Mouse (Mus musculus) ES-Bruce4 (cell line): ENCODE results near the gene Dhx33.

Source experiments
- CTCF ChIP-seq: IDR thresholded peaks from one replicate; pipeline ENCODE4 v1.8.1; 2011; ENCODE audit warnings: low read depth, low read length
- EP300 ChIP-seq: IDR thresholded peaks from 2 replicates; pipeline ENCODE4 v1.6.1; 2011; ENCODE audit warnings: low read depth, low read length; ENCODE audit not compliant: insufficient read depth
- POLR2A ChIP-seq: IDR thresholded peaks from one replicate; pipeline ENCODE4 v1.8.1; 2011; ENCODE audit warnings: low read length; ENCODE audit not compliant: insufficient read depth

DNA sequence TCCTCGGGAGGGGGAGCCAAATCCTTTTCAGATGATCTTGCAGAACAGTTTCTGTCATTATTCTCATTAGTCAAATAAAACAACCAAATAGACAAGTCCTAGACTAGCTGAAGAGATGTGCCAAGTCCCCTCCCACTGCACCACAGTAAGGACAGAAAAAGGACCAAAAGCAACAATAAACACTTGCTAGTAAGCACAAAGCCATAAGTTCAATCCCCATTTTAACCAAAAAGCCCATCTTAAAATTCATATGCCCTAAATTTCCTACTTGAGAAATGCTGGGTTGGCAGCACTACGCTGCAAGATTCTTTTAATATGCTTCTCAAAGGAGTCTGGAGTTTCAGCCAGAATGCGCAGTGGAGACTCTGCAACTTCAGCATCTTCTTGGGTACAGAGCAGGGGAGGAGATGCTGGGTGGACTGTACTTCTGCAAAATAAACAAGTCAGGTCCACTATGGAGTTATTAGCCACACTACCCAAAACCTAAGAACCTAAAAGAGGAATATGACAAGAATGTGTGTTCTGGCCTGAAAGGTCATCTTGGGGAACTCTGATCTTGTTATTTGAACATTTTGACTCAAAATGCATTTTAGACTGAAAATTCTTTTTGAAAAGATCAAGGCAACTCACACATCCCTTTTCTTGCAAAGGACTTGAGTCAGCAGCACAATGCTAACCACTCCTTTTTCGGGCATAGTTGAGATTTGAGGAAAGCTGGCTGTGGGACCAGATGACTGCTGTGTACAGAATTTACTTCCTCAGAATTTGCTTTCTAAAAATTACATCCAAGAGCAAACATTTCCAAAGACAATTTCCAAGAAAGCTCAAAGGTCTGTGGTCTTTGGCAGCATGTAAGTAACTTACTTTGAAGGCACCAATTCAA lies 59.1 kb downstream of the Dhx33 start:
- TF ChIP-seq POLR2A (no peak), CTCF (no peak), EP300 (no peak)
